Mouse (Mus musculus) olfactory bulb, adult 2 months (tissue): Measurements from ENCODE around the gene Olfr469.

Experiments
- CTCF ChIP-seq: fragments of 200-500 bp; IDR thresholded peaks from 2 replicates; pipeline ENCODE4 v1.5.1; 2012; ENCODE audit warnings: low read depth, mild to moderate bottlenecking, low read length, moderate library complexity; ENCODE audit not compliant: insufficient read depth
- POLR2A ChIP-seq: fragments of 200-500 bp; IDR thresholded peaks from 2 replicates; pipeline ENCODE4 v1.6.1; 2012; ENCODE audit warnings: mild to moderate bottlenecking, low read depth, low read length, moderate library complexity; ENCODE audit not compliant: insufficient read depth

- no peak for TF ChIP-seq CTCF
- TF ChIP-seq POLR2A, result no peak
Observed at GRCm38 (mm10) chr7:107819442-107819841, 5.9 kb downstream of the Olfr469 start.
